Mouse (Mus musculus) liver, postnatal 0 days (tissue): ENCODE measurements at regions not wholly inside any gene's neighbourhood (a gene's known extent, or its start where the extent isn't known, plus 50 kb on each side); places are given as distances from the start of the nearest gene placed in this dataset.

ENCODE experiments used
- CTCF ChIP-seq: sonication (generic); IDR thresholded peaks from 2 replicates; pipeline ENCODE4 v1.5.1; 2016; ENCODE audit warnings: antibody characterized with exemption, low read depth
- EP300 ChIP-seq: IDR thresholded peaks from 2 replicates; pipeline ENCODE4 v1.6.1; 2016; ENCODE audit warnings: antibody characterized with exemption, low read depth, mild to moderate bottlenecking

GRCm38 (mm10) chr2:93131236-93131635 lies 56.1 kb upstream of the Trp53i11 start:
- no peak for TF ChIP-seq CTCF
- no peak for TF ChIP-seq EP300
